Mouse (Mus musculus) adrenal gland, postnatal 14 days (tissue): ENCODE measurements around the gene Micall1. TPM values are rescaled to one million over a fixed set of nuclear protein-coding genes. Genes with fewer than 3 reads are reported as not detected.

Experiments used
- DNase-seq: peaks from one replicate; pipeline ENCODE4 v3.0.0; 2021; ENCODE audit warnings: mixed read lengths
- total RNA-seq: library from RNA; stranded (reverse); gene quantifications from 2 replicates; pipeline ENCODE4 v1.2.3, GENCODE M21; 2021

Gene Micall1
- total RNA-seq, 1 experiment from 2014 or later, result 34.3 TPM

- DNase-seq, result peak; percentile 47
Observed at GRCm38 (mm10) chr15:79130782-79131181, 22.1 kb downstream of the Micall1 start.

DNA sequence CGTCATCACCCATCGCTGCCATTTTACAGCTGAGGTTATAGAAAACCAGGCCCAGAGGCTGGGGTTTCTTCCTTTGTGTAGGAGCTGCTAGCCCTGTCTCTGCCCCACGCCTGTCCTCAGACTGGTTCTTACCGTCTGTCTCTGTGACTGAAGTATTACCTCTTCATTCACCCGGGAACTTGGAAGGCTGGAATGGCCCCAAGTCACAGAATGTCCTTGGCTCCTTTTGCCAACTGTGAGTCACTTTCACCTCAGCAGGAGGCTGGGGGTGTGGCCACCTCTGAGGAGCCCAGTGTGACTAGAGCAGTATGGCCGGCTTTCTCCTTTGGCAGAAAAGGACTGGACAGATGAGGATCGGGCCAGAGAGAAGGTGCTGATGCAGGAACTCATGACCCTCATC, 22.7 kb downstream of the Micall1 start:
- peak; percentile 94 for DNase-seq

GRCm38 (mm10) chr15:79133191-79133661, 24.5 kb downstream of the Micall1 start:
- peak; percentile 68 for DNase-seq

DNA sequence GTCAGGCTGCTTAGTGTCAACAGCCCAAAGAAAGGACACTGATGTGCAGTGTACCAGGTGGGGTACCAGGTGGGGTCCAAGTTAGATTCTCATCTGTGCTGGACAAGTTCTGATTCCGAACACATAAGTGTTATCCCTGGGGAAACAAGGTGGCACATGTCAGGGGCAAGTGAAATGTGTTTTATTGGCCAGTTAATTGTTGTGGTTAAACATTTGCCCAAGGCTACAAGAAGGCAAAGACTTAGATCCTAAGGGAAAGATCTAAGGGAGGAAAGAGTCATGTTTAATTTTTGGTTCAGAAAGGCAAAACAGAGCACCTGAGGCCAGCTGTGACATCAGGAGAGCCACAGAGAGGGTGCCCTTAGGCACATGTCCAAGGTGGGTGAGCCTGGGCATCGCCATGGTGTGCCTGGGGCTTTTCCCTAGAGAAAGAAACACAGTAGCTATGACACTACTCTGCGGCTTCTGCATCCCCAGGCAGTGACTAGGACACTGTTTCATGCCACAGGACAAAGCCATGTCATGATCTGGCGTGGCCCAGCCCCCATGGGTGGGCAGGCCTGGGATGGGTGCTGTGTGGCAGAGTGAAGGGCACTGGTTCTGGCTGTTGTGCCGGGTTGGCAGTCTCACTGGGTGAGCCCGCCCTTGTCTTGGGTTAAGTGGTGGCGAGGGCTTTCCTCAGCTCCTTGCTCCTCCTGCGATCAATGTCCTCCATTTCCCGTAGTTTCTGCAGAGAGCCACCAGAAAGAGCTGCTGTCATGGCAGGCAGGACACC, 26.0 kb downstream of the Micall1 start:
- DNase-seq, result no peak

DNA sequence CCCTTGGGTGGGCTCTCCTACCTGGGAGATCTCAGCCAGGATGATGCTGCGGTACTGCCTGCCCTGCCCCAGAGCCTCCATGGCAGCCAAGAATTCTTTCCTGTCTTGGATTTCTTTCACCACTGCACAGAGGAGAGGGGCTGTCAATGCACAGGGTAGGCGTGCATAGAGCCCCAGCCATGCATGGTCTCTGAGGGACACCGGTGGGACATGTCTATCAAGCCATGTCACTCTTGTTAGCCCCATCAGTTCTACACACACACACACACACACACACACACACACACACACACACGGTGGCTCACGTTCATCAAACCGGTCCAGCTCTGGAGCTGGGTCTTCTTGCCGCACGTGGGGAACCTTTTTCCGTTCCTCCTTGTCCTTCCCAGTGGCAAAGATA, 26.6 kb downstream of the Micall1 start:
- no peak for DNase-seq

DNA sequence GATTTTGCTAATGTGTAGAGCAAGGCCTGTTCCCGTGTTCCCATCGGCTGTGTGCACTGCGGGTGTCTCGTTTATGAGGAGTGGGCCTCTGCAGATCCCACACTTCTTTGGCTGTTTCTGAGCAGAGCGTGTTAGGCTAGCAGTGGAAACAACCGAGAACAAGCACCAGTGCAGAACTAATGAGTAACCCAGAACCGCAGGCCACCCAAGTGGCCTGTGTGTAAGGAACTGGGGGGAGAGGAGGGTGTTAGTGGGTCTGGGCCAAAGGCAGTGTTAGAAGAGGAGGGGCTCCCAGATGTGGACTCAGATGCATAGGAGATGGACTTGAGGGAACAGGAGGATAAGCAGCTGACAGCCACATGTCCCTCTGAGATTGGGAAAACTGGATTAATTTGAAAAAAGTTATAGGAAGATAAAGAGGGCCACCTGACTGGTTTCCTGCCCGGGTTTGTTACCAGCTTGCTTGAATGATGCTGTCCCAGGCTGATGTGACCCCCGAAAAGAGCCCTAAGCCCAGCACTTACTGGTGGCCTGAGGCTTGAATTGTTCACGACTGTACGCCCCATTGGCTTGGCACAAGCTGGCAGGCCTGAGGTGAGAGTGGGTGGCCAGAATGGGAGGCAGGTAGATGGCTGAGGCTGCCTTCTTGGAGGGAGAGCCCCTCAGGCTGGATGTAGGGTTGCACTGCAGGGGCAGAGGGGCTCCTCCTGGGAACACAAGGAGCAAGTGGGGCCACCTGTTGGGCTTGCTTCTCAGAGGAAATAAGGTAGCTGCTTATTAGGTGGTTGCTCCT, 27.3 kb downstream of the Micall1 start:
- DNase-seq, result no peak

DNA sequence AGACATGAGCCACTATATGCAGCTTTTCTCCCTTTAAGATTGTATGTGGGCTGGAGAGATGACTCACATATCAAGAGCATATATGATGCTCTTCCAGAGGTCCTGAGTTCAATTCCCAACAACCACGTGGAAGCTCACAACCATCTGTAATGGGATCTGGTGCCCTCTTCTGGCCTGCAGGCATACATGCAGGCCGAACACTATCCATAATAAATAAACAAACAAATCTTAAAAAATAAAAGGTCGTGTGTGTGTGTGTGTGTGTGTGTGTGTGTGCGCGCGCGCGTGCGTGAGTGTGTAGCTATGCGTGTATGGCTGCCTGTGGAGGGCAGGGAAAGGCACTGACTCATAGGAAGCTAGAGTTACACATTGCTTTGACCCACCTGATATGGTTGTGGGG, 30.9 kb downstream of the Micall1 start:
- DNase-seq, result no peak

DNA sequence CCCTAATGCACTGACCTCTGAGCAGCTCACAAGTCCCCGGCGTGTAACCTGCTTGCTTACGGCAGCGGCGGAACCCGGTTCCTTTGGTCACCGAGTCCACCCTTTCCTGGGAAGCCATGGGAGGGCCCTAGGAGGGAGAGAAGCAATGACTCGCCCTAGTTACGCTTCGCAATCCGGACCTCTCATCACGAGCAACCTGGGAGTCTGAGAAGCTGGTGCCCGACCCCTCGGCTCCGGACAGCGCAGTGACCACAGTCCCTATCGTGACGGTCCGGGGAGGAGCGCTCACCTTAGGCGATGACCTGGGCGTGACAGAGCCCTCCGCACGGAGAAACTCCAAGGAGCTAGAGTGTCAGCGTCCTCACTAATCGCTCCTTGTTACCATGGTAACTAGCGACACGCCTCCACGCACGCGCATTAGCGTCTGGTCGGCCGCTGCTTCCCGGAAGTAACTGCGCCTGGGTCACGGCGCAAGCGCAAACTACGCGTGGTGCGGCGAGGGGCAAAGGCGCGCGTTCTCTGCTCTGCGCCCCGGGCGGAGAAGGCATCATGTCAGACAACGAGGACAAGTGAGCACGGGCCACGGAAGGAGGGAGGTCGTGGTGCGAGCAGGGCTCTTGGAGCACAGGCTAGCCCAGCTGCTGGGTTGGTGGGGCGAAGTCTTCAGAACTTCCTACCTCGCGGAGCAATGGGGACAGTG, 32.3 kb downstream of the Micall1 start, which contains the start of the genes Polr2f and 1700088E04Rik:
Gene Polr2f (plus strand): TSS at position 144 of the 700 bp plus-strand sequence.
Gene 1700088E04Rik (minus strand): TSS at position 388 of the 700 bp plus-strand sequence.
- DNase-seq, result peak; percentile 97

DNA sequence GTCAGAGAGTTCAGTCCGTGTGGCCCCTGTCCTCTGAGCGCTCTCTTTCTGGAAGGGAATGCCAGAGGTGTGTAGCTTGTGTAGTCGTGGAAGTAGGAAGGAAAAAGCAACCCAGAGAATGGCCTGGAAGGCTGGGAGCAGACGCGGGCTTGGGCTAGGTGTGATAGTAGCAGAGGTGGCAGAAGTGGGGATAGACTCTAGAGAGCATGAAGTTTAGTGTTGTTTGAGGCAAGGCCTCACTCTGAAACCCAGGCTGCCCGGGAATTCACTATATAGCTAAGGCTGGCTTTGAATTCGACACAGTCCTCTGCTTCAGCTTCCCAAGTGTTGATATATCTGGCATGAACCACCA, 32.8 kb downstream of the Micall1 start:
- DNase-seq, result no peak

DNA sequence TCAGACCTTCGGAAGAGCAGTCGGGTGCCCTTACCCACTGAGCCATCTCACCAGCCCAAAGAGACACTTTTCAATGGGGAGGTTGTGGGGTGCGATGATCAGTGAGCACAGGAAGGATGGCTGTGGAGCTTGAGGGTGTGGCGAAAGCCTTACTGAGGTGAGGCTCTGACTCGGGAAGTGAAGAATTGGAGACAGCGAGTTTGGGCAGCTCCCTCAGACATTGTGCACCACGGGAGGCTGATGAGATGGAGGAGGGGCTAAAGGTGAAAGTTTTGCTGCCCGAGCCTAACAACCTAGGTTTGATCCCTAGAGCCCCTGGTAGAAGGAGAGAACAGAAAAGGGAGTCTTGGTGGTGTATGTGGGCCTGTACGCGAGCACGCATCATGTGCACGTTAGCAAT, 34.6 kb downstream of the Micall1 start:
- no peak for DNase-seq

DNA sequence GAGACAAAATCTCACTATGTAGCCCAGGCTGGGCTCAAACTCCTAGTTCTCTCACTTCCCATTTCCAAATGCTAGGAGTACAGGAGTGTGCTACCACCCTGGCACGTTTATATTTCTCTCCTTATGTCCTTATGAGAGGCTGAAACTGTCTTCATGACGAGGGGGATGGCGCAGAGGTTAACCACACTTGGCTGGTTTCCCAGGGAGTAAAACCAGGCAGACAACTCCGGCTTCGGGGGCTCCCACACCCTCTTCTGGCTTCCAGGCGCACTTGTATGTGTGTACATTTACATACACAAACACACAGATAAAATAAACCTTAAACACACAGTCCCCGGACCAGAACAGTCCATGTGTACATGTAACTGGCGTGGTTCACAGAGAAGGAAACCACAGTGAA, 35.3 kb downstream of the Micall1 start:
- DNase-seq, result no peak

DNA sequence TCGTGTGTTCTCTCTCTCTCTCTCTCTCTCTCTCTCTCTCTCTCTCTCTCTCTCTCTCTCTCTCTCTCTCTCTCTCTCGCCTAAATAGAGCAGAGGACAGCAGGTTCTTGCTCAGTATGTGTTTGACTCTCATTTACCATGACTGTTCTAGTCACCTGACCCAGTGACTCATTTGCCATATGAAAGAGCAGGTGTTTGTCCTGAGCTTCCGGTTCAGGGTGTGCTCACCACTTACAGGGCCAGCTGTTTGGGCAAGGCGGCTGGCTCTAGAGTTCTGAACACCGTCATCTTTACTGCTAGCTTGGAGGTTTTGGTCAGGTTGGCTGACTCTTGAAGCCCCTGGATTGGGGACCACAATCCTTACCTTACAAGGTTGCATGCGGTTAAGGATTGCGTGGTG, 36.8 kb downstream of the Micall1 start:
- DNase-seq, result no peak

- peak; percentile 92 for DNase-seq
Observed at GRCm38 (mm10) chr15:79148533-79148932, 39.8 kb downstream of the Micall1 start.

DNA sequence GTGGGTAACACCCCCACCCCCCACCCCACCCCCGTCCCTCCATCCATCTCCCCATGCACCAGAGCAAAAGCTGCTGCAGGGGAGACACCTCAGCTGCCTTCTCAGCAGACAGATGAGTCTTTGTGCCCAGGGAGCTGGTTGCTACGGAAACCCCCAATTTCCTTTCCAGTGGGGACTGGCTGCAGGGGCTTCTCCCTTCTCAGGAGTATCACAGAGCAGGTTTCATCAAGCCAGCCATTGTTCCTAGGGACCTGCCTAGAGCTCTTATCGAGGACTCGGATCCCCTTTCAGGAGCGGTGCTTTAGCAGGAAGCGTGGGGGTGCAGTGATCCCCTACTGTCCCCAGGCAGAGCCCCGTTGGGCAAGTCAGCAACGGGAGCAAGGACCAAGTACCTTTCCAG, 43.2 kb downstream of the Micall1 start:
- no peak for DNase-seq

DNA sequence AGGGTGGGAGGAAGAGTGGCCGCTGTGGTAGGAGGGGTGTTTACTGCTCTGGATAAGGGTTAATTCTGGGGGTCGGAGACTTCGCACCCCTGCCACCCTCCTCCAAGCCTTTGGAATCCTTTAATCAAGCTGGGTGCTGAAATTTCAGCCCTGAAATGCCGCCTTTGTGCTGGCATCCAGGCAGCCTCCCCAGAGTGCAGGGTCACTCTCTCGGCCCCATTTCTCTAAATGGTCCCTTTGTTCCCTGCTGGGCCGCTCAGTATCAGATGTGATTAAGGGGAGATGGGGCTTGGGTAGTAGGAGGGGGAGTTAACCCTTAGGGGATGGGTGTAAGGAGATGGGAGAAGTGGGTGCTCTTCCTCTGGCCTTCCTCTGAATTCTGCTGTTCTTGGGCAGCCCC, 44.0 kb downstream of the Micall1 start:
- DNase-seq, result no peak

GRCm38 (mm10) chr15:79155572-79155971, 46.9 kb downstream of the Micall1 start:
- peak; percentile 67 for DNase-seq

DNA sequence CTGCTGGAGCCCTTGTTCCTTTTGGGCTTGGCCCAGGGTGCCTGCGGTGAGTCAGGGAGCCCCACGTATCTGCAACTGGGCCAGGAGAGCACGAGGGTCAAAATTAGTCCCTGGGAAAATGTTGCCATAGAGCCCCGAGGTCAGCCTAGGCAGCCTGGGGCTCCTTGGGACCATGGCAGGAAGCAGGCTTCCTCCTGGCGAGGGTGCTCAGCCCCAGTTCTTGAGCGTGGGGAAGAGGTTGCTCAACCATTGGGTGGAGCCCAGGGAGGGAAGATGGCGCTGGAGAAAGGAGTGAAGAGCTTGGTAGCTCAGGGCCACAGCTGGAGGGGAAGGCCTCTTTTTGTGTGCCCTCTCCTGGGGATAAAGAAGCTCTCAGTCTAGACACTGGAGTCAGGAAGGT, 53.6 kb downstream of the Micall1 start:
- no peak for DNase-seq

GRCm38 (mm10) chr15:79162822-79163221, 54.1 kb downstream of the Micall1 start:
- DNase-seq, result no peak

GRCm38 (mm10) chr15:79164251-79164650, 55.6 kb downstream of the Micall1 start:
- peak; percentile 3 for DNase-seq

- no peak for DNase-seq
Observed at GRCm38 (mm10) chr15:79165140-79165539, 56.4 kb downstream of the Micall1 start, which contains the start of gene Sox10. Gene Sox10 (minus strand): TSS chr15:79165240.

- no peak for DNase-seq
Observed at GRCm38 (mm10) chr15:79166712-79167111, 58.0 kb downstream of the Micall1 start.

DNA sequence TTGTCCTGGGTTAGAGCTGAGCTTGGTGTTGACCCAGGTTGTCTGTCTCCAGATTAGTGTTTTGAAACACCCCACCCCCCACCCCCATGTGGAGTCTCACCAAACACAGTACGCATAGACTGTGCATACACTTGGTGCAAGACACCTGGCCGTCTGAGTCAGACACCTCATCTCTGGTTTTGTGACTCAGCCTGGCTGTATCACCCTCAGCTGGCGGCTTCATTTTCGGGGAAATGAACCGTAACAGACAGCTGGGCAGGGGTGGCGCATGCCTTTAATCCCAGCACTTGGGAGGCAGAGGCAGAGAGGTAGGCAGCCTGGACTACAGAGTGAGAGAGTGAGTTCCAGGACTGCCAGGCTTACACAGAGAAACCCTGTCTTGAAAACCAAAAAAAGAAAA, 68.2 kb downstream of the Micall1 start:
- DNase-seq, result no peak

DNA sequence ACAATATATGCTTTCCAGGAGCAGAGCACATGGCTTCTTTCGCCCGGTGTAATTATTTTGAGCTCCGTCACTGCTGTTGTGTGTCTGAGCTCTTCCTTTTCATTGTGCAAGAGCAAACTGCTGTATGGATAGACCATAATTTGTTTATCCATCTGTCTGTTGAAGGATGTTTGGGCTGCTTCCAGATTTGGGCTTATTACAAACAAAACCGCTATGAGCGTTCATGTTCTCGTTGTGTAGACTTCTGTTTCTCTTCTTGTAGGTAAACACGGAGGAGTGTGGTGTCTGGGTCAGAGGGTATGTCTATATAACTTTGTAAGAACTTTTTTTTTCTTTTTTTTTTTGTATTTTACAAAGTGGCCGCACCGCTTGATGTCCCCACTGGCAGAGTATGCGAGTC, 76.5 kb downstream of the Micall1 start:
- DNase-seq, result no peak
